Mouse (Mus musculus): ENCODE measurements around the gene Slc39a12. TPM values are rescaled to one million over a fixed set of nuclear protein-coding genes. Genes with fewer than 3 reads are reported as not detected.

The Slc39a12 gene
- polyA plus RNA-seq, 1 experiment from 2014 or later = 0.41 TPM

DNA sequence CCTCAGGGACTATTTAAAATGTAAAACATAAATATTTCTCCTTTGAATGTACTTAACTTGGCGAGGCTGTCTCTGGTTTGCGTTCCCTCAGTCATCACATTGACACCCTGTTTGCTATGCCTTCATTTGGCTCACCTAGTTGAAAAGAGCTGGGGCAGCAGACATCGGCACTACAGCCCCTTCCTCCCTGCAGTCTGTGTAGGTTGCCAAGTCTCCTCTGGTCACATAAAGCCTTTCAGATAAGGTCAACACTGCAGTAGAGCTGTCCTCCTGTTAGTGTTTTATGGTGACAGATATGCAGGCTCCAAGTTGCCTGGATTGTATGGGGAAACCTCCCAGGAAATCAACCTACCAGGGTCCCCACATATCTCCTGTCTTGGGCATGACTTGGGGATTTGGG lies 114.4 kb downstream of the Slc39a12 start:
- 84% methylated on average over 3 of the region's 3 CpGs for WGBS
- no peaks in the 10 kb centered on the region for H3K36me3 ChIP-seq (replicated peaks)
- no peaks in the 10 kb centered on the region for H3K4me1 ChIP-seq
- no peak overlapping the region for H3K27ac ChIP-seq
- H3K27me3 ChIP-seq (ENCODE audit: poor library complexity, severe bottlenecking) = no peaks in the 10 kb centered on the region
- H3K9me3 ChIP-seq = no peaks in the 10 kb centered on the region
- no peak for DNase-seq (ENCODE audit: extremely low spot score, low spot score)
- H3K4me3 ChIP-seq = no peak overlapping the region

DNA sequence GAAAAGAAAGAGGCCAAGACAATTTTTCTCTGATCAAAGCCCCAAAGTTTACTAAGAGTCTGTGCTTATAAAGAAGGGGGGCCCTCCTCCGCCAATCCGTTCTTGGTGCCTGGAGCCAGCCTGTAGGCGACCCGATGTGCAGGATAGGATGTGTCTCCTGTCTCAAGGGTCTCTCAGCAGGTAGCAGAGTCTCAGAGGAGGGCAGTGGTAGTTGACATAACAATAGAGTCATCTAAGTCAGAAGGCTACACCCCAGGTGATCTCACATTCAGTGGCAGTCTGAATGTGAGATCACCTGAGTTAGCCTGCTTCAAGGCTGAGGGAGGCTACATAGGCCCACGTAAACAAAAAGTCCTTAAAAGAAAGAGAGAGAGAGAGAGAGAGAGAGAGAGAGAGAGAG lies 130.1 kb downstream of the Slc39a12 start:
- Histone ChIP-seq H3K4me3 (no peak overlapping the region), H3K9me3 (peaks cover 4% of the 10 kb centered on the region; the same call in 1 of the 2 replicates), H3K27me3 (ENCODE audit: poor library complexity, severe bottlenecking) (no peaks in the 10 kb centered on the region), H3K4me1 (no peaks in the 10 kb centered on the region), H3K36me3 (replicated peaks) (no peaks in the 10 kb centered on the region), H3K27ac (no peak overlapping the region)
- DNase-seq (ENCODE audit: extremely low spot score, low spot score) = no peak
- WGBS = 38% methylated on average over 5 of the region's 5 CpGs

DNA sequence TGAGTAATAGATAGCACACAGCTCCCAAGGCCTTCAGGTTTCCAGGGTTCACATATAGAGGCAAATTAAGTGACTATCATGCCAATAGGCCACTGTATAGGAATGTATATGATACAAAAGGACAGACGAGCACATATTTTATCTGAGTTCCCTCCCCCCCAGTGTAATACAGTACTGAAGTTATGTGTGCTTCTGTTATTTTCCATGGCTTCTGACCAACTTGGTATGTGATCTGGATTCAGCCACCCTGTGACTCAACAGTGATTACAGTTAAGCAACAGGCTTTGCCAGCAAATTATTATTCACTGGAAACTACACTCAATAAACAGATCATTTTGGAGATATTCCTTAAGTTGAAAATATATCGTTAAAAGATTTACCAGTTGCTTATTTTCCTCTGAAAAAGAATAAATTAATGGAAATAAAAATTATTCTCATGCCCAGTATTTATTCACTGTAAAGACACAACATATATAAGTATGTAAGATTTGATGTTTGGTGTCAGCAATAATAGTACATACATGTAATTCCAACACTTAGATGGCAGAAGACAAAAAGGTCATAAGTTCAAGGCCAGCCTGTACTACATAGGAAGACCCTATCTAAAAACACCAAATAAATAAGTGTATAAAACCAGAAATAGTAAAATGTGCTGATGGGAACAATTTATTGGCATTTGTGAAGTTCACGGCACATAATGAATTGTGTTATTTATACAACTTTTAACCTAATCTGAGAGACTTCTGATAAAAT lies 146.4 kb downstream of the Slc39a12 start:
- H3K4me3 ChIP-seq = no peak overlapping the region

GRCm38 (mm10) chr2:14535246-14535671 lies 147.1 kb downstream of the Slc39a12 start:
- DNase-seq (ENCODE audit: extremely low spot score, low spot score) = peak; percentile 21
- Histone ChIP-seq H3K27ac (peak overlapping the region; percentile 15; the same call in 1 of the 2 replicates), H3K27me3 (ENCODE audit: poor library complexity, severe bottlenecking) (no peaks in the 10 kb centered on the region), H3K9me3 (no peaks in the 10 kb centered on the region), H3K36me3 (replicated peaks) (no peaks in the 10 kb centered on the region), H3K4me1 (peaks cover 12% of the 10 kb centered on the region), H3K4me3 (no peak overlapping the region)
- WGBS = 33% methylated on average over 3 of the region's 3 CpGs

More for the DNA sequence above, 146.4 kb downstream of the Slc39a12 start:
- H3K27ac ChIP-seq = no peak overlapping the region
- H3K36me3 ChIP-seq (replicated peaks) = no peaks in the 10 kb centered on the region
- 86% methylated on average over 3 of the region's 3 CpGs for WGBS
- H3K27me3 ChIP-seq (ENCODE audit: poor library complexity, severe bottlenecking) = no peaks in the 10 kb centered on the region
- peaks cover 12% of the 10 kb centered on the region for H3K4me1 ChIP-seq
- no peaks in the 10 kb centered on the region for H3K9me3 ChIP-seq
- DNase-seq (ENCODE audit: extremely low spot score, low spot score) = no peak

DNA sequence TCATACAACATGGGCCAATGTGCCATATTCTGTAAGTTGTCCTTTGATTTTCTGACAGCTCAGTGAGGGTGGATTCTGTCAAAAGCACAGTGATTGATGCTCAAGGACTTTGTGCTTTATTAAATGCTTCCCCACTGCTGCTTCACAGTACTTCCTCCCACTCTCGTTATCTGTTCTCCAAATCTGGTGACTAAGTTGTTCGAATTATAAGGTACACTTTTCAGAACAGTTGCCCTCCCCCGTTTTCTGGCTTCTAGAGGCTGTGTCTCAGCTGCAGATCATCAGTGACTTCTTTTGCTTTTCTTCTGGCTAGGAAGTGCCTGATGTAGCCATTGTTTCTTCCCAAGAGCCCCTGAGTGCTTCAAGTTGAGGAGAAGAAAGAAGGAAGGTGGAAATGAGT lies 149.7 kb downstream of the Slc39a12 start:
- H3K36me3 ChIP-seq (replicated peaks) = no peaks in the 10 kb centered on the region
- no peak for DNase-seq (ENCODE audit: extremely low spot score, low spot score)
- no peaks in the 10 kb centered on the region for H3K9me3 ChIP-seq
- no peaks in the 10 kb centered on the region for H3K27me3 ChIP-seq (ENCODE audit: poor library complexity, severe bottlenecking)
- 81% methylated on average over 3 of the region's 3 CpGs for WGBS
- no peak overlapping the region for H3K27ac ChIP-seq
- no peak overlapping the region for H3K4me3 ChIP-seq
- peaks cover 12% of the 10 kb centered on the region for H3K4me1 ChIP-seq

DNA sequence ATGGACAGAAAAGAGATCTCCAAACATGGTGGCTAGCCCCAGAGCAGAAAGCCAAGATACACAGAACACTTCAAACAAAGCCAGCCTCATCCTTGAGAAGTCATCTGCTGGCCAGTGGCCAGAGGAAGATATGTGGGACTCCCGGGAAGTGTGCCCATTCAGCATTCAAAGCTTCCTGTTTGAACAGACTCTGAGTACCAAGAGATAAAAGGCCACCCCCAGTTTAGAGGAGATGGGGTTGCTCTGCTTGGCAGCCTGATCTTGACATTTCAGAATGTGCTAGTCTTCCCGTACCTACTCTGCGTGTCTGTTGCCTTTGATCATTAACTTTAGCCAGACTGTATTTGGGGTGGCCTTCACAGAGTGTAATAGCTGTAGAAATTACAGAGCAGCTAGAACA lies 155.2 kb downstream of the Slc39a12 start:
- 87% methylated on average over 3 of the region's 3 CpGs for WGBS
- Histone ChIP-seq H3K27me3 (ENCODE audit: poor library complexity, severe bottlenecking) (no peaks in the 10 kb centered on the region), H3K4me3 (no peak overlapping the region), H3K9me3 (no peaks in the 10 kb centered on the region), H3K4me1 (no peaks in the 10 kb centered on the region), H3K27ac (no peak overlapping the region), H3K36me3 (replicated peaks) (no peaks in the 10 kb centered on the region)
- DNase-seq (ENCODE audit: extremely low spot score, low spot score) = no peak

DNA sequence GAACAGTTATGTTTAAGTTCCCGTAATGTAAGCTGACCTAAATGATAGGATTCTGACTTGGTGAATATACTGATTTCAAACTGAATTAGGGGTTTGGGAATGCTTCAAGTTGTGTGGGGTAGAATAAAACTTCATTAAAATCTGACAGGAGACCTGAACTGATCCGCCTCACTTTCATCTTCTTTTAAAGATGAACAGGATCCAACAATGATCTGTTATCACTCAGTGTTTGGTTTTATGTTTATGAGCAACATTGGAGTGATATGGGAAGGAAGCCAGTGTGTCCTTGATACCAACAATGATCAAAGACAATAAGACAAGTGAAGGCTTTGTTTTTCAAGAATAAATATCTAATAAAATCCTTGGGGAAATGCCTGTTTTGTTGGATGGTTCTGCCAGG lies 155.7 kb downstream of the Slc39a12 start:
- WGBS = 92% methylated on average over 2 of the region's 2 CpGs
- Histone ChIP-seq H3K27ac (no peak overlapping the region), H3K4me3 (no peak overlapping the region), H3K36me3 (replicated peaks) (no peaks in the 10 kb centered on the region), H3K27me3 (ENCODE audit: poor library complexity, severe bottlenecking) (no peaks in the 10 kb centered on the region), H3K4me1 (no peaks in the 10 kb centered on the region), H3K9me3 (no peaks in the 10 kb centered on the region)
- DNase-seq (ENCODE audit: extremely low spot score, low spot score) = no peak

Other genes with a start within 250 kb of the Slc39a12 start
- gene Tmem236, start 213.8 kb upstream of the Slc39a12 start, polyA plus RNA-seq (2016; fragmentation: Nextera tagmentation; extraction: Ambion mirVana) = 0.04 TPM in 1 of 2 replicates, not detected in the other
- gene Mrc1, start 158.9 kb upstream of the Slc39a12 start, polyA plus RNA-seq (2016; fragmentation: Nextera tagmentation; extraction: Ambion mirVana) = 1.4 and 1.7 TPM in 2 replicates
- gene Cacnb2, start 214.8 kb downstream of the Slc39a12 start, polyA plus RNA-seq (2016; fragmentation: Nextera tagmentation; extraction: Ambion mirVana) = 2.7 and 2.8 TPM in 2 replicates

Data from forebrain, embryonic 10.5 days (tissue).